Mouse (Mus musculus): ENCODE measurements at regions not wholly inside any gene's neighbourhood (a gene's known extent, or its start where the extent isn't known, plus 50 kb on each side); places are given as distances from the start of the nearest gene placed in this dataset.

DNA sequence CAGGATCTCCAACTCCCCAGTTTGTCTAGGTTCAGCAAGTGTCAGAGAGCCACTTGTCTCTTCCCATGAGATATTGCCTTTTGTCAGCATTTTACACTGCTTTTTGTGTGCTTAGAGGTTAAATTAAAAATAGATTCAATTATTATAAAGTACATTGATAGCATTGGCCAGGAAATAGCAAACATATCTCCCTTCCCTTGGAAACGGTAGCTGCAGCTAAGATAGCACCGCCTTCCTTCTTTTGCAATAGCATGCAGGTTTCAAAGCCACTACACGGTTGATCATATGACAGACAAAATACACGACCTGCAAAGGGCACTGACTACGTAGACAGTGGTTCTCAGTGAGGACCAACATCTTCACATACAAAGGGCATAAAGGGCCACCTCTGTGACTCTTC is 59.1 kb upstream of the Cnksr3 start:
- no peak for TF ChIP-seq CTCF (IDR thresholded peaks at IDR 0.05; ENCODE audit: low read depth)
- H3K27ac ChIP-seq (ENCODE audit: low read depth, low read length): no peak overlapping the region
- H3K27me3 ChIP-seq (replicated peaks; ENCODE audit: control insufficient read depth, insufficient read depth, low read length): no peaks in the 10 kb centered on the region
- ATAC-seq: no peak
- no peak overlapping the region for H3K9ac ChIP-seq (ENCODE audit: low read depth, low read length)
- no peaks in the 10 kb centered on the region for H3K36me3 ChIP-seq (ENCODE audit: control insufficient read depth, insufficient read depth)
- H3K4me1 ChIP-seq (replicated peaks; ENCODE audit: control insufficient read depth, insufficient read depth, low read length): no peaks in the 10 kb centered on the region
- no peaks in the 10 kb centered on the region for H3K9me3 ChIP-seq (ENCODE audit: control insufficient read depth)
- no peak overlapping the region for H3K4me3 ChIP-seq (ENCODE audit: low read depth, low read length)
- no peak overlapping the region for H3K4me2 ChIP-seq (replicated peaks; ENCODE audit: low read depth)
- 54% methylated on average over 5 of the region's 5 CpGs for WGBS

DNA sequence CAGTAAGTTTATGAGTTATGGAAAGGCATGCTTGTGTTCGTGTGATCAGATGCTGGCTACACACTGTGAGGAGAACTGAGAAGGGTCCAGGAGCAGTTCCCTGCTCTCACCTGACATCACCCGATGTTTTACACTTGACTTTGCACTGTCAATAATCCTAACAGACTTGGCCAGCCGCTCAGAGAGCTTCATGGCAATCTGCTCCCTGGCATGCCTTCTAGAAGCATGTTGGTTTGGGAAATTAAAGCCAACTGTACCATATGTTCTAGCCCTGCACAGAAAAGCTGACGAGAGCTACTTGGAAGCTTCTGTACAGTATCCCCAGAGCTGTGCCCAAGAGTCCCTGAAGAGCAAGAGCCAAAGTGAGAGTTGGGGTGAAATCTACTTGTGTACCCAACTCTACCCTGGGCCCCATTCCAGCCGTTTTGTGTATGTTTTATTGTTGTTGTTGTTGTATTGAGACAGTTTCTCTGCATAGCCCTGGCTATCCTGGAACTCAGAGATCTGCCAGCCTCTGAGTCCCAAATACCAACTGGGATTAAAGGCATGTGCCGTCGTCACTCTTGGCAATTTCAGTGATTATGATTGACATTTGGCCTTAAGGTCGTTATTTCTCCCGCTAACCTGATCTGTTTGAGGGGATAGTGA is 56.5 kb upstream of the Cnksr3 start:
- no peak overlapping the region for H3K27ac ChIP-seq (ENCODE audit: low read depth, low read length)
- no peak overlapping the region for H3K4me3 ChIP-seq (ENCODE audit: low read depth, low read length)
- no peaks in the 10 kb centered on the region for H3K4me1 ChIP-seq (replicated peaks; ENCODE audit: control insufficient read depth, insufficient read depth, low read length)
- TF ChIP-seq CTCF (IDR thresholded peaks at IDR 0.05; ENCODE audit: low read depth): no peak
- ATAC-seq: no peak
- no peak overlapping the region for H3K4me2 ChIP-seq (replicated peaks; ENCODE audit: low read depth)
- no peaks in the 10 kb centered on the region for H3K36me3 ChIP-seq (ENCODE audit: control insufficient read depth, insufficient read depth)
- WGBS: 80% methylated on average over 9 of the region's 9 CpGs
- H3K27me3 ChIP-seq (replicated peaks; ENCODE audit: control insufficient read depth, insufficient read depth, low read length): no peaks in the 10 kb centered on the region
- no peak overlapping the region for H3K9ac ChIP-seq (ENCODE audit: low read depth, low read length)
- H3K9me3 ChIP-seq (ENCODE audit: control insufficient read depth): no peaks in the 10 kb centered on the region

DNA sequence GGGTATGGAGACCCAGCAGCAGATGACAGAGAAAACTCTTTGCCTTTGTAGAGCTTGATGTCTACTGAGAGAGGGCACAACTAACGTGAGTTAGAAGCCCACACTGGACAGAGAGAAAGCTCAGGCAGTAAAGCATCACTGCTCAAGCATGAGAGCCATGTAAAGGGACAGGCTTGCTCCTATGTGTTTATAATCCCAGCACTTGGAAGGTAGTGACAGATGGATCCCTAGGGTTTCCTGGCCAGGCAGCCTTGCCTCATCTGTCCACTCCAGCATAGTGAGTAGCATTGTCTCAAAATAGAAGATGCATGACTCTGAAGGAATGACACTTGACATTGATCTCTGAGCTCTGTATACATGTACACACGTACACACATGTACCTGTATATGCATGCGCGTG is 55.9 kb upstream of the Cnksr3 start:
- no peaks in the 10 kb centered on the region for H3K4me1 ChIP-seq (replicated peaks; ENCODE audit: control insufficient read depth, insufficient read depth, low read length)
- H3K27me3 ChIP-seq (replicated peaks; ENCODE audit: control insufficient read depth, insufficient read depth, low read length): no peaks in the 10 kb centered on the region
- H3K9me3 ChIP-seq (ENCODE audit: control insufficient read depth): no peaks in the 10 kb centered on the region
- no peak overlapping the region for H3K9ac ChIP-seq (ENCODE audit: low read depth, low read length)
- H3K4me3 ChIP-seq (ENCODE audit: low read depth, low read length): no peak overlapping the region
- 92% methylated on average over 4 of the region's 4 CpGs for WGBS
- no peak for TF ChIP-seq CTCF (IDR thresholded peaks at IDR 0.05; ENCODE audit: low read depth)
- no peak for ATAC-seq
- no peak overlapping the region for H3K4me2 ChIP-seq (replicated peaks; ENCODE audit: low read depth)
- no peaks in the 10 kb centered on the region for H3K36me3 ChIP-seq (ENCODE audit: control insufficient read depth, insufficient read depth)
- no peak overlapping the region for H3K27ac ChIP-seq (ENCODE audit: low read depth, low read length)

DNA sequence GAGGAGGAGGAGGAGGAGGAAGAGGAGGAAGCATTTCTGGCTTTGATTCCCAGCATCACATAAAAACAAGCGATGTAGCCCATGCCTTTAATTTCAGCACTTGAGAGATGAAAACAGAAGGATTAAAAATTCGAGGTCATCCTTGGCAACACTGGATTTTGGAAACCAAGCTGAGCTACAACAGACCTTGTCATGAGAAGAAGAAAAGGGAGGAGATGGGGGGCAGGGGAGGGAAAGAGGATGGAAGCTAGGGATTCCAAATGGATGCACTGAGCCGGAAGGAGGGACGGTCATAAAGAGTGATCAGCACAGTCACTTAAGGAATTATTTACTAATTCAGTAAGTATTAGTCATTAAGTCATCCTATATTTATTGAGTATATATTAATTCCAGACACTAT is 55.1 kb upstream of the Cnksr3 start:
- Histone ChIP-seq H3K9me3 (ENCODE audit: control insufficient read depth) (no peaks in the 10 kb centered on the region), H3K27ac (ENCODE audit: low read depth, low read length) (no peak overlapping the region), H3K4me2 (replicated peaks; ENCODE audit: low read depth) (no peak overlapping the region), H3K27me3 (replicated peaks; ENCODE audit: control insufficient read depth, insufficient read depth, low read length) (no peaks in the 10 kb centered on the region), H3K4me3 (ENCODE audit: low read depth, low read length) (no peak overlapping the region), H3K36me3 (ENCODE audit: control insufficient read depth, insufficient read depth) (no peaks in the 10 kb centered on the region), H3K4me1 (replicated peaks; ENCODE audit: control insufficient read depth, insufficient read depth, low read length) (no peaks in the 10 kb centered on the region), H3K9ac (ENCODE audit: low read depth, low read length) (no peak overlapping the region)
- 65% methylated on average over 4 of the region's 4 CpGs for WGBS
- no peak for ATAC-seq
- TF ChIP-seq CTCF (IDR thresholded peaks at IDR 0.05; ENCODE audit: low read depth): no peak

DNA sequence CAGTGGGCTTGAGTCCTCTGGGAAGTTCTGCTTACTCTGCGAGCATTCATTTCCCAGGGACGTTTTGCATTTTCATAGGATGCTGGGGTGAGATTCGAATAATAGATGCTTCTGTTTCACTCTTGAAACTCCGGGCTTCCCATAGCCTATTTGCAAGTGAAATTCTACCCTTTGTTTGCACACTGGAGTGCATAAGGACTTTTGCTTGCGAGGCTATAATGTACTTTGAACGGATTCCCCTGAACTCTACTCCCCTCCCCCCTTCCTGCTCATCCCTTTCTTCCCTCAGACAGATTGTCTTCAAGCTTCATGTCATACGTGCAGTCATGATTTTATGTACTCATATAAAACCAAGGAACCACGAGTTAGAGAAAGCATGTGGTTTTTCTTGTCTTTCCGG is 53.4 kb upstream of the Cnksr3 start:
- Histone ChIP-seq H3K27me3 (replicated peaks; ENCODE audit: control insufficient read depth, insufficient read depth, low read length) (no peaks in the 10 kb centered on the region), H3K4me3 (ENCODE audit: low read depth, low read length) (no peak overlapping the region), H3K4me1 (replicated peaks; ENCODE audit: control insufficient read depth, insufficient read depth, low read length) (no peaks in the 10 kb centered on the region), H3K36me3 (ENCODE audit: control insufficient read depth, insufficient read depth) (no peaks in the 10 kb centered on the region), H3K27ac (ENCODE audit: low read depth, low read length) (no peak overlapping the region), H3K4me2 (replicated peaks; ENCODE audit: low read depth) (no peak overlapping the region), H3K9me3 (ENCODE audit: control insufficient read depth) (no peaks in the 10 kb centered on the region), H3K9ac (ENCODE audit: low read depth, low read length) (no peak overlapping the region)
- 35% methylated on average over 9 of the region's 9 CpGs for WGBS
- no peak for TF ChIP-seq CTCF (IDR thresholded peaks at IDR 0.05; ENCODE audit: low read depth)
- no peak for ATAC-seq

DNA sequence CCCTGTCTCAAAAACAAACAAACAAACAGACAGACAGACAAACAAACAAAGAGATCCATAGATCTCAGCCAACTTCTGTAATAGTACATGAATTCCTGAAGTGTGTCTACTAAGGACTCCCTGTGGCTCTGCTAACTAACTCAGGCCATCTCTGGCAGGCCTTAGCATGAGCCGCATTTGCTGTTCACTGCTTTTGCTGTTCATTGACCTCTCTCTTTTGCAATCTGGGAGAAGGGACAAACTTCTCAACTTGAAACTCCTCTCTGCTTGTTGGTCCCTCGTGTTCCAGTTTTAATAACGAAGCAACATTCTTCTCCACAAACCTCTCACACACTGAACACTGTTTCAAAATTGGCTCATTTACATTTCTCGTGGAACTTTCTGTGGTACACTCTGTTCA is 52.7 kb upstream of the Cnksr3 start:
- H3K9ac ChIP-seq (ENCODE audit: low read depth, low read length): no peak overlapping the region
- H3K27me3 ChIP-seq (replicated peaks; ENCODE audit: control insufficient read depth, insufficient read depth, low read length): no peaks in the 10 kb centered on the region
- H3K4me2 ChIP-seq (replicated peaks; ENCODE audit: low read depth): no peak overlapping the region
- no peaks in the 10 kb centered on the region for H3K36me3 ChIP-seq (ENCODE audit: control insufficient read depth, insufficient read depth)
- TF ChIP-seq CTCF (IDR thresholded peaks at IDR 0.05; ENCODE audit: low read depth): no peak
- no peak overlapping the region for H3K27ac ChIP-seq (ENCODE audit: low read depth, low read length)
- no peak overlapping the region for H3K4me3 ChIP-seq (ENCODE audit: low read depth, low read length)
- H3K4me1 ChIP-seq (replicated peaks; ENCODE audit: control insufficient read depth, insufficient read depth, low read length): no peaks in the 10 kb centered on the region
- 92% methylated on average over 4 of the region's 4 CpGs for WGBS
- ATAC-seq: no peak
- H3K9me3 ChIP-seq (ENCODE audit: control insufficient read depth): no peaks in the 10 kb centered on the region

Measured in intestine, postnatal 0 days (tissue).